Mouse (Mus musculus): ENCODE measurements at regions not wholly inside any gene's neighbourhood (a gene's known extent, or its start where the extent isn't known, plus 50 kb on each side); places are given as distances from the start of the nearest gene placed in this dataset.

DNA sequence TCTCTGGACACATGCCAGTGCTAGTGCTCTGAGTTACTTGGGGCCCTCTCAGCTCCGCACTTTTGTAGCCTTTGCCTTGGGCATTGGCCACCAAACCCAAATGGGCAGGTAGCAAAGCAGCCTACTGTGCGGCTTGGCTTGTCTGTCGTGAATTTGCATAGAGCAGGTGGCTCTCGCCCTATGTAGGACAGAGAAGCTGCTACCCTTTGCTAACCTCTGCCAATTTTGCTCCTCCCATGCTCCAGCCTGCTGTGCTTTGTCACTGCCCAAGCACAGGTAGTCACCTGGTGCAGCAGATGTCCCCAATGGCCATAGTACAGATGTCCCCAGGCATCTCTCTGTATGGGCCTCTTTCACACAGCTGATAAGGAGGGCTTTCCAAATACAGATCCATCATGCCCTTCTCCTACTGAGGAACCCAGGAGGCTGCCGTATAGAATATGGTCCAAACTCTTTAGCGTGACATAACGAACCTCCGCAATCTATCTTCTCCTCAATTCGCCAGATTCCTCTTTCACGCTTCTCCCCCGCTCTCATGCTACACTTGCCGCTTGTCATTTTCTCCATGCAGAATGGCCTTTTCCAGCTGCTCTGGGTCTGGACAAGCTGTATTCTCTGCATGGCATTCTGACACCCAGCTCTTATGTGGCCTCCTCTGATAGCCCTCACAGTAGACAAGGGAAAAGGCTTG is 143.7 kb upstream of the Snx19 start:
- no peak for DNase-seq (ENCODE audit: extremely low read depth, insufficient read length, low spot score)

DNA sequence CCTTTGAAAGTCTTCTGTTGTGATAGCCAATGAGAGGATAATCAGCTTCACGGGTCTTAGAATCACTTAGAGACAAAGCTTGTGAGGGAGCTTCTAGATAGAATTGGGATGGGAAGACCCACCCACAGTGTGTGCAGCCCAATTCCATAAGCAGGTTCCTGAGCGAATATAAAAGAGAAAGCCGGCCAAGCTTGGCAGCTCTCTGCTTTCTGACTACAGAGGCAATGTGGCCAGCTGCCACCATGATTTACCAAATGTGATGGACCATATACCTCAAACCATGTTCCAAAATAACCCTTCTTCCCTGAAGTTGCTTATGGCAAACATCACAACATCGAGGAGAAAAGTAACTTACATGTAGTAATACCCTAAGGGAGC is 143.1 kb upstream of the Snx19 start:
- DNase-seq (ENCODE audit: extremely low read depth, insufficient read length, low spot score) = no peak

DNA sequence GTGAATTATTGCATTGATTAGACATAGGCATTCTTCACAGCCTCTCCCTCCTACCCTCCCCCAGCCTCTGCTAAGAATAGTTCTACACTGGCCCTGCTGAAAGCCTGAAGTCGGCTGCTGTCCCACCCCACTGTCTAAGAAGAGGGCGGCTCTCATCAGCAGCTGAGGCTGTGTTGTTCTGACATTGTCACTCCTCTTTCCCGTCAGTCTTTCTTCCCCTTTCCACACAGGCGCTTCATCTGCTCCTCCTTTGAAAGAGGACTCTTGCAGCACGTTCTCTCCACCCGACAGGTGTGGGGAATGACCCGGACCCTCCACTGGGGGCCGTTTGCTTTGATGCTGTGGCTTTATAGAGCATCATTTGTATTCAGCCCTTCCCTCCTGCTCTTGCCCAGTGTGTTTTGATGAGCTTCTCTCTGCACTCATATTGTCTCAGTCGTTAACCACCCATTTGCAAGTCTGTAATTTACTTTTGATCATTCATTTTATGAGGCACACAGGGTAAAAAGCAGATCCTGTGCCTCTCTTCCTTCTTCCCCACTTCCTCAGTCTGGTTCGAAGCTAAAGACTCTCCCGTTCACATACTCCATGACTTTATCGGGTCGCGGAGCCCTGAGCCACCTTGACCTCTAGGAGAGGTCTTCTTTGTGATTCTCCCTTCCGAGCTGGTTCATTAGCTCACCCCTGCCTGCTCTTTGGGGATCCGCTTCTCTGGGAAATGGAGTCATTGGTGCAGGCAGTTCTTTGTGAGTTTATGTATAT is 142.2 kb upstream of the Snx19 start:
- no peak for DNase-seq (ENCODE audit: extremely low read depth, insufficient read length, low spot score)

DNA sequence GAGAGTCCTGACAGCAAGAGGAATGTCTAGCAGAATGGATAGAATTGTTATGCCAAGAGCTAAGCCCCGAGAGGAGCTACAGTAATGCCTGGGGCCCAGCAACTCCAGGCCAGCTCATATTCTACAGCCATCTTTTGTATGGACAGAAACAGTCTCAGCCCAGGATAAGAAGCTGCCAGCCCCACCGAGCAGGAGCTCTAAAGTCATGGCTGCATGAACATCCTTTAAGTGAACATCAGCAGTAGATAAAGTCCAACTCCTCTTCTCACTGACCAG is 141.6 kb upstream of the Snx19 start:
- DNase-seq (ENCODE audit: extremely low read depth, insufficient read length, low spot score) = no peak

DNA sequence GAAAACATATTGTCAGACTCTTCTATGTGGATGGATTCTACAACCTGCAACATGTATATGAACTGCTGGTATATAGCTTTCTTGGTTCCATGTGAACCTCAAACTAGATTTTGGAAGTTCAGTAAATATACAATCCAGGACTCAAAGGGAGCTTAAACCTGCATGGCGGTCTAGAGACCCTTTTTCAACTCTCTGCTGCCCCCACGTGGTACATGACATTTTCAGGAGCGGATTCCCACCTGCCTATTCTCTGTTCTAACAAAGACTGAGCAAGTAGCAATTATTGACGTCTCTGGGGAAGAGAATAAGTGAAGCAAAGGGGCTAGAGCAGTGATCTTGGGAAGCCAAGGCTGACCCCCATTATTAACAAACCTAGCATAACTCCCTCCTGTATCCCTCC is 127.1 kb upstream of the Snx19 start:
- no peak for DNase-seq (ENCODE audit: extremely low read depth, insufficient read length, low spot score)

DNA sequence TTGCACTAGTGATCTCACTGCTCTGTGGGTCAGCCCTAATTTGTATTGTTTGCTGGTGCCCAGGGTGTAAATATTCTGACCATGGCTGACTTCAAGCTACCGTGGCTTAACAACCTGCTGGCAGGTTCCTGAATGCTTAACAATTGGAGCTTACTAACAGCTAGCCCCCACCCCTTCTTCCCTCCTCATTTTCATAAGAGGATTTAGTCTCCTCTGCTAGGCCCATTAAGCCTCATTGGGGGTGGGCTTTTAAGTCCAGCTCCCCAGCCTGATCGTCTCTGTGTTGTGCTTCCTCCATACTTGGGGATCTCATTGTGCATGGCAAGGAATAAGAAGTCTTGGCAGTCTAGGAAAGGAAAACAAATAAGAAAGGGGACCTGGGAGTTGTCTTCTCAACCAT is 118.6 kb upstream of the Snx19 start:
- DNase-seq (ENCODE audit: extremely low read depth, insufficient read length, low spot score) = no peak

DNA sequence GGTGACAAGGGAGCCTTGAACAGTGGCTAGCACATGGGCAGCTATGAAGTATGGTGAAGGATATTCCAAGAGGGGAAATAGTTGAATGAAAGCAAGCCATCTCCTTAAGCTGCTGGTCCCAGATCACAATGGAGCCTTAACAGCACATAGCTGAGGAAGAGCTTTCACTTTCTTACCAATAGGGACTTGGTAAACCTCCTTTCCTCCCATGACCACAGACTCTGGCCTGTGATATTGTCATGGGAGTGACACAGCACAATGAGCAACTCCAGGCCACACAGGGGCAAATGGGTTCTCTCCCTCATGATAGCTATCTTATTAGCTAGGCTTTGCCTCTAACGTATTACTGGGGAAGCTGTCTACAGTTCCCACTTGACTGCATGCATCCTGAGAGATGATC is 113.5 kb upstream of the Snx19 start:
- no peak for DNase-seq (ENCODE audit: extremely low read depth, insufficient read length, low spot score)

DNA sequence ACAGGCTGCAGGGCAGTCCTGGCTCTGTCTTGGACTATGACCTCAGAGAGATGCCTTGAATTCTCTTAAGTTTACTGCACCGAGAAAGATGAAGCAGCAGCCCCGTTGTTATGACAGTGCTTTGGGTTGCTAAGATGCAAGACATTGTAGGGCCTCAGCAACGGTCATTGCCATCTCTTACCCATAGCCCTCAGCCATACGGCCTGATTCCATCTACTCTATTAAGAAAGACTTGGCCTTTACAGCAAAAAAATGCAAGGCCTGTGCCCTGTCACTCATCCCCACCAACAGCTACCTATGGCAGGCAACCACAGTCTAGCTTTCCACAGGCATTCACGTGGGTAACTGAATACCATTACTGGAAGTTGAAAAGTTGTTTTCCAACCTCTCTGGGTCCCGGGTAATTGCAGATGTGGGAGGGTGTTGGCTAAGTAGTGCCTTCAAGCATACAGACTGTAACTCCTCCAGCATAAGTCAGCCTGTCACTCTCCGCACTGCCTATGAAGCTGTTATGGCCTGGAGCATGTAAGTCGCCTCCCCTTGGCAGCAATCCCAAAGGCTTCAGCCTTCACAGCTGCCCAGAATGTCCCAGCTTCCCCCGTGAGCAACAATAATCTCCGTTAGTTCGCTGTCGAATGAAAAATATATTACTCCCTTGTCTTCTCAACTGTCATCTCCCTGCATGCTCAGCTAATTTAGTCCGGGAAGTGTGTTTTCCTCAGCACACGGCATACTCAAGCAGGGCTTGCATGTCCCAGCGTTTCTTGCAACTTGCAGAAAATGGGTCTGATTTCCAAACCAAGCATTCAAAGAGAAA is 112.3 kb upstream of the Snx19 start:
- DNase-seq (ENCODE audit: extremely low read depth, insufficient read length, low spot score) = no peak

DNA sequence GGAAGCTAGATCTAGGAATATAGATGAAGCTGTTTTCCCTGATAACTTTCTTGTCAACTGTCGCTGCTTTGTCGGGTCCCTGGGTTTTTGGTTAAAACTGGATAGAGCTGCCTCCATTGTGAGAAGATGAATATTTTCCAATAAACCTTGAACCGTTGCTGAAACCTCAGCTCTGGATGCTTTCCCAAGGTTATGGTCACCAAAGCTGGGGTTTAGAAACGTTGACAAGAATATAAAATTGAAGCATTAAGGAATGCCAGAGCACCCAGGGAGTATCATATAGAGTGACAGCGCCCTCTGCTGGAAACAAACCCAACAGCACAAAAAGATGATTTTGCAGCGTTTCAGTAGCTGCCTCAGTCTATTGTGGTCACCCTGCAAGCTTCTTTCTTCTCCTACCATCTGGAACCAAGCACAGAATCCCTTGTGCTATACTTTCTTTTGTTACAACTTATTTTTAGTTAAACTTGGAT is 111.7 kb upstream of the Snx19 start:
- DNase-seq (ENCODE audit: extremely low read depth, insufficient read length, low spot score) = no peak

DNA sequence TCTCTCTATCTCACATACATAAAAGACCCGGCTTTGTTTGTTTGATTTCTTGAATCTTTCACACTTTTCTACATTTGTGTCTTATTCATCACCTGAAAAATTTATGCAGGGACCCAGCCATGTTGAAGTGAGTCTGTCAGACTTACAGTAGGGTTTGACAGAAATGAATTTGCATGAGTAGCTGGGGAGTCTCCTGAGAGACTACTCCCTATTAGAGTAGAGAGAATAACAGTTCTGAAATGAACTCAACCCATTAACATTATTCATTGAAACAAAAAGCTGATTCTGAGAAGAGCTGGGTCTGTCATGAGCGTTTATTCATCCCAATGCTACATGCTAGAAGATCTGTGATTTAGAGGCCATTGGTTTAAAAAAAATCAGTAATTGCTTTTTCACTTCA is 82.0 kb upstream of the Snx19 start:
- no peak for DNase-seq (ENCODE audit: extremely low read depth, insufficient read length, low spot score)

DNA sequence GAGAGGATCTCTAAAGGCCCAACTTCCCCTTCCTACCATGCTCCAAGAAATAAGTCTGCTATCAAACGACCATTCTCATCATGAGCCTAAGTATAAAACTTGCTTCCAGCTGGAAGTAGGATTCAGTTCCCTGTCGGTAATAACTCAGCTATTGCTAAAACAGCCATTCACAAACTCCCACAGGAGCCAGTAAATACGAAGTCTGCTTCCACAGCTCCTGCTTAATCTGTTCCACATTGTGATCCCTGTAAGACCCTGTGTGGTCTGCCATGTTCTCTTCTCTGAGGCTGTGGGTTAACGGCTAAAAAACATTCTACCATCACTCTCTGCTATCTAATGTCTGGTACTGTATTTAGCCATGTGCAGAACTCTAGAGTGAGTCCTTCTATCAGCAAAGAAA is 72.9 kb upstream of the Snx19 start:
- DNase-seq (ENCODE audit: extremely low read depth, insufficient read length, low spot score) = no peak

DNA sequence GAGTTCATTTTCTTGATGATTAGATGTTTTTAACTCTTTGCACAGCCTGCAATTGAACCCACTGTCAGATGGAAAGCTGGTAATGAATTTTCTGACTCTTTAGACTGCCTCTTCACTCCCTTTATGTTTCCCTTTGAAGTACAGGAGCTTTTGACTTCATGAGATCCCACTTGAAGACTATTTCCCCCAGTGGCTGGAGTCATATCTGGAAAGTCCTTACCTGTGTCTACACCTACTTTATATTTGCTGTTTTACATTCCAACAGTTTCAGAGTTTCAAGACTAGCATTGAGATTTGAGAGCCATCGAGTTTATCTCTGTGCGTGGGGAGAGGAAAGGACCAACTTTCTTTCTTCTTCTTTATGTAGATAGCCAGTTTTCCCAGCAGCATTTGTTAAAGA is 71.3 kb upstream of the Snx19 start:
- DNase-seq (ENCODE audit: extremely low read depth, insufficient read length, low spot score) = no peak

DNA sequence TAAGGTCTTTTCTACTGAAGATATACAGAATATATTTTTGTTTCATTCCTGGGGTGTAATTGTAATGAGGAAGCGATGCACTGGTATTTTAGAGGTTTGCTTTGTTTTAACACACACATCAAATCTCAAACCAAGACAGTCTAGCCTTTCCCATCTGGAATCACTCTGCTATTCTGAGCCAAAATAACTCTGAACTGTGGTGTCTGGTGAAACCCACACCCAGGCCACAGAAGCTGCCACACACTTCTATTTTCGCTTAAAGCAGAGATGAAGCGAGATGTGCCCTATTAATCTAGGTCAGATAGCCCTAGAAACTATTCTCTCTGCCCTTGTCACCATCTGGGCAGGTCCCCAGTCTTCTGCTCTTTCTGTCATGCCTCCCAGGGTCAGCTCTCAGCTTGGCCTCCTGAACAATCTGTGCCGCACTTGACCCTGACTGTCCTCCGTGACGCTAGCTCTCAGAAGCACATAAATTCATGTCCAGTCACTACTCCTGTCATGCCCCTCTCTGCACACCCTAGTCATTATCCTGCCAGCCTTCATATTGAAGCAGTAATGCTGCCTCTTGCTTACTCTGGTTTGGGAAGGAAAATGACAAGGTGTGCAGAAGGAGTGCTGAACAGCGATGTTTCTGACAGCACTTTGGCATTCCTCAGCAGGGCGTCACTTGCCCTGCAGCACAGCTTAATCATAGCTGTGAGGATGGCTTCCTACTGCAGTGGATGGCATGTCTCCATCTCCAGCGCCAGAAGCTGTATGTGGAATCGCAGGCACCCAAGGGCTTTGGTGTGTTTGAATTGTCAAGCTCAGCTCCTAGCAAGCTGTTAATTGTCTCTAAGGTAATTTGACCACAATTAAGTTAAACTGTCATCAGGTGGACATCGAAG is 57.1 kb upstream of the Snx19 start:
- DNase-seq (ENCODE audit: extremely low read depth, insufficient read length, low spot score) = no peak

DNA sequence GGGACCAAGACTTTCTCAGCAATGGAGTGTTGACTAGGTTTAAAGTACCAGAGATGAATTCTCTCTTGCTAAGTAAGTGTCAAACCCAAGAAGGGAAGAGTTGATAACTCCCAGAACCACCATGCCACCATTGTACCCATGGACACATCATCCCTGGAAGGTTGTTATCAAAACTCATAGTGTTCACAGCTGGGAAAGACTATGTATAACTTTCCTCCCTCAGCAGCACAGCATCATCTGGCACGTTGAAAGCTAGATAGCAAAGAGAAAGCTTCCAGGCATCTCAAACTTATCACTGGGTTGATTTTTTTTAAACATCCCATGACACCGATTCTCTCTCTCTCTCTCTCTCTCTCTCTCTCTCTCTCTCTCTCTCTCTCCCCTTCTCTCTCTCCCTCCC is 56.1 kb upstream of the Snx19 start:
- no peak for DNase-seq (ENCODE audit: extremely low read depth, insufficient read length, low spot score)

DNA sequence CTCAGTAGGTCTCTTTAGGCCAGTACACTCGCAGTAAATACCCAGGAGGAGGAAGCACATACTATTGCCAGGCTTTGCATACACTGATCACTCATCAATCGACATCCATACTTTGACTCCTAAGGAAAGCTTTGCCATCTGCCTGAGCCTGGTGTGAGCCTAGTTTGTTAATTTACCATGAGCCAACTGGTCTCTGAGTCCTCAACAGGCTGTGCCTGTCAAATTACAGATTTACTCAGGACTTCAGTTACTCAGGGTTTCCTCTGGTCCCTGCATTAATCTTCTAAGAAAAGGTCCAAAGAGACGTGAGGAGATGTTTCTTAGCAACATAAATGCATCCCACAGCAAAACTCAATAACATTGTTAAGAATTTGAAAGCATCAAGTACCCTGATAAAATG is 50.0 kb upstream of the Snx19 start:
- DNase-seq (ENCODE audit: extremely low read depth, insufficient read length, low spot score) = no peak

Measured in 3134 (cell line).